ENCODE assay signal across 8 mouse cellular contexts in the genomic region with DNA sequence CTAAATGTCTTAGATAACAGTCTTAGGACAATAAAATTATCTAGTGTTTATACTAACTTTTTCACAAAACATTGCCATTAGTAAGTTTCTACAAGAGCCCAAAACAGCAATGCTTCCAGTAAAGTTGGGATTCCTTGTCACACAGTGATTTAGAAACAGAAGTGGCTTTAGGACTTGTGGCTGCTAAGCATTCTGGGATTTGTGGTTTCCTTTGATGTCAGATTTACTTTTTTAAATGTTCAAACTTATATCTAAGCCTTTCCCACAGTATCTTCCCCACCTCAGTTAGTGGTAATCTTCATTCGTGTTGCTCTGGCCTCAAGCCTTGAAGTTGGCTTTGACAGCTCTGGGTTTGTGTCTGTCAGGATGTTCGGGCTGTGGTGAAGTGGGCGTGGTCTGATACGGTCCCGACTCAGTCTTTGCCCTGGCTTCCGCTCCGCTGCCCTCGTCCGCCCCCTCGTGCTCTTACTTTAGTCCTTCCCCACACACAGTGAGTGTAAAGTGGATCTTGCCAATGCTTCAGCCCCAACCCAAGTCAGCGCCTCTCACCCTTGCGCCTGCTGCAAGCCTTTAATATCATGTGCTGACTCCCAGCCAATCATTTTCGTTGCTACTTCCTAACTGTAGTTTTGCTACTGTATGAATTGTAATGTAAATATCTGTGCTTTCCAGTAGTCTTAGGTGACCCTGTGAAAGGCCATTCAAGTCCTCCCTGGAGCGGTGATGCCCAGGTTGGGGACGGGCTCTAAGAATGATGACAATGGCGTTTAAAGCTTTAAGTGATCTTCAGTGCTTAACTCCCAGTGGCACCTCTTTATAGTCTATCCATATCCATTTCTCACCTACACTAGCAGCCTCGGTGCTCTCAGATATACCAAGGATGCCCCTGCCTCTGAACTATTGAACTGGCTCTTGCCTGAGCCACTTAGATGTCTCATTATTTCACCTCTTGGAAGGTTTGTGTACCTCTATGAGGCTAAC. TPM values are rescaled to one million over a fixed set of nuclear protein-coding genes. Genes with fewer than 3 reads are reported as not detected.
DNase-seq lines count a peak whose midpoint lies in the region; ATAC-seq and TF ChIP-seq lines count a peak whose summit lies in the region.

No protein-coding gene starts in this region.

- no peak for DNase-seq in G1E (ENCODE audit: low spot score)
- DNase-seq in brain, adult 2 months (ENCODE audit: low read depth, low spot score): peak; percentile 57
- peak; percentile 68 for DNase-seq in hindbrain, embryonic 10.5 days (ENCODE audit: low spot score)
- DNase-seq in layer of hippocampus, postnatal 10 days (ENCODE audit: low spot score in 2 of 2): peak; percentile 27 to 48
- DNase-seq in right cerebral cortex, postnatal 10 days (ENCODE audit: low spot score in 2 of 2): peak; percentile 40 to 44
- no peak for DNase-seq in MN1 (ENCODE audit: low spot score)

- peaks cover 9% of the 10 kb centered on the region for H3K36me3 ChIP-seq in G1E (replicated peaks)
- H3K36me3 ChIP-seq in forebrain, embryonic 16.5 days (ENCODE audit: control insufficient read depth, insufficient read depth): no peaks in the 10 kb centered on the region
- no peaks in the 10 kb centered on the region for H3K36me3 ChIP-seq in hindbrain, embryonic 10.5 days
- no peaks in the 10 kb centered on the region for H3K36me3 ChIP-seq in macrophage (ENCODE audit: inconsistent target)

- H3K4me3 ChIP-seq in G1E (ENCODE audit: low read depth, low read length): no peak overlapping the region
- peak overlapping the region; percentile 60 for H3K4me3 ChIP-seq in forebrain, embryonic 16.5 days (replicated peaks; ENCODE audit: low read length)
- peak overlapping the region; percentile 53 for H3K4me3 ChIP-seq in hindbrain, embryonic 10.5 days
- peak overlapping the region; percentile 35 for H3K4me3 ChIP-seq in macrophage (ENCODE audit: inconsistent target)

- H3K79me2 ChIP-seq in macrophage (ENCODE audit: inconsistent target): no peaks in the 10 kb centered on the region

- no peak for TF ChIP-seq CTCF in G1E (IDR thresholded peaks at IDR 0.05; ENCODE audit: low read depth, low read length)

- H3K4me1 ChIP-seq in G1E (ENCODE audit: insufficient read depth, low read depth, low read length): no peaks in the 10 kb centered on the region
- peaks cover 2% of the 10 kb centered on the region; the same call in 1 of the 2 replicates for H3K4me1 ChIP-seq in forebrain, embryonic 16.5 days (replicated peaks; ENCODE audit: control insufficient read depth, insufficient read depth, low read length)
- peaks cover 8% of the 10 kb centered on the region; the same call in 1 of the 2 replicates for H3K4me1 ChIP-seq in hindbrain, embryonic 10.5 days (replicated peaks)

- H3K9ac ChIP-seq in forebrain, embryonic 16.5 days (replicated peaks; ENCODE audit: low read depth, low read length): peak overlapping the region; percentile 62

- H3K9me3 ChIP-seq in G1E (replicated peaks): no peaks in the 10 kb centered on the region
- H3K9me3 ChIP-seq in forebrain, embryonic 16.5 days (ENCODE audit: control insufficient read depth, low read length): no peaks in the 10 kb centered on the region
- H3K9me3 ChIP-seq in hindbrain, embryonic 10.5 days: no peaks in the 10 kb centered on the region

- H3K27ac ChIP-seq in forebrain, embryonic 16.5 days (ENCODE audit: low read length): no peak overlapping the region
- no peak overlapping the region for H3K27ac ChIP-seq in hindbrain, embryonic 10.5 days
- 0 out of 2 replicates have a peak overlapping the region, but pooled peaks have one; percentile 7 for H3K27ac ChIP-seq in macrophage

- 9% methylated on average over 17 of the region's 17 CpGs for WGBS in forebrain, embryonic 16.5 days
- 18% methylated on average over 17 of the region's 17 CpGs for WGBS in hindbrain, embryonic 10.5 days
- 25% methylated on average over 15 of the region's 17 CpGs for WGBS in macrophage (ENCODE audit: missing documents)

- ATAC-seq in G1E (ENCODE audit: extremely low read depth, insufficient number of reproducible peaks, low FRiP score, poor library complexity, severe bottlenecking): peak; percentile 22
- ATAC-seq in forebrain, embryonic 16.5 days: peak; percentile 90

- H3K27me3 ChIP-seq in G1E (ENCODE audit: insufficient read depth, low read length): peaks cover 3% of the 10 kb centered on the region
- no peaks in the 10 kb centered on the region for H3K27me3 ChIP-seq in forebrain, embryonic 16.5 days (replicated peaks; ENCODE audit: control insufficient read depth, insufficient read depth, low read length)
- 0 out of 2 replicates have a peak, but pooled peaks cover 3% of the 10 kb centered on the region for H3K27me3 ChIP-seq in hindbrain, embryonic 10.5 days (ENCODE audit: insufficient read depth, poor library complexity, severe bottlenecking)

- peak overlapping the region; percentile 82 for H3K4me2 ChIP-seq in forebrain, embryonic 16.5 days (ENCODE audit: low read length)

RNA-seq across cellular contexts. Expression of gene Gm10190, which starts 18.4 kb away (rescaled TPM):
- total RNA-seq in G1E (2014; fragmentation: Nextera tagmentation) (not detected in 2 replicates), G1E (2017) (not detected in 2 replicates)
- polyA plus RNA-seq in G1E (2012) (not detected in 2 replicates), macrophage (2018) (not detected in 3 replicates)
- 1.9 and 4.0 TPM in 2 replicates for polyA plus RNA-seq in forebrain, embryonic 16.5 days (2015; fragmentation: Nextera tagmentation; extraction: Ambion mirVana)
- polyA plus RNA-seq in hindbrain, embryonic 10.5 days (2016; fragmentation: Nextera tagmentation; extraction: Ambion mirVana): 0.68 TPM in 1 of 2 replicates, not detected in the other
- total RNA-seq in layer of hippocampus, postnatal 10 days (2021): 1 to 10 TPM in 1 of 2 experiments, not detected in 1; 4.9 TPM
- not detected for total RNA-seq in macrophage (2018; cell fraction: chromatin; rRNA removed)
- not detected for total RNA-seq in macrophage (2018; cell fraction: cytosol; rRNA removed)
- not detected for total RNA-seq in macrophage (2018; cell fraction: nucleus; rRNA removed)

Comparison
In these comparisons a context has a peak if more than half of its experiments do, and no peak if none do; other contexts are left out.
1. DNase-seq: peak in brain, adult 2 months (single experiment), hindbrain, embryonic 10.5 days (single experiment), layer of hippocampus, postnatal 10 days (2 of 2) and right cerebral cortex, postnatal 10 days (2 of 2); none in G1E (single experiment) and MN1 (single experiment).